18 mouse cellular contexts compared by ENCODE assay signal in the genomic region with DNA sequence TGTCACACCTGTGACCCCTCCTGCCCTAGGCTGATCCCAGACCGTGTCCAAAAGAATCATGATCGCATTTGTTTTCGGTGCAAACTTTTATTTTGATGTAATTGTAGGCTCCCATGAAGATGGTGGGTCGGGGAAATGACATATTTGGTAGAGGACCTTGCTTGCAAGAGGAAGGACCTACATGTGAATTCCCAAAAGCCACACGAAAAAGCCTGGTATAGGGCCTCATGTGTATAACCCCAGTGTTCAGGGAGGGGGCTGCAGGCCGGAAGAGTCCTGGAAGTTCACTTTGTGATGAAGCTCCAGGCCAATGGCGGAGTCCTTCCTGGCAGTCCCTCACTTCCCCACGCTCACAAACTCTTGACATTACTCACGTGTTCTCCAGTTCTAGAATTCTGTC. TPM values are rescaled to one million over a fixed set of nuclear protein-coding genes. Genes with fewer than 3 reads are reported as not detected.
"Had no signal": no experiment of that assay in that cellular context is flagged by ENCODE, and none has a peak within 500 bp of the region (broad histone marks: within the 10 kb centered on the region; RNA-seq: fewer than 3 reads in every experiment).

No protein-coding gene starts in this region.

- H3K27ac ChIP-seq: liver, embryonic 15.5 days; lung, embryonic 15.5 days; macrophage; neural tube, embryonic 12.5 days; stomach, embryonic 15.5 days; stomach, postnatal 0 days had no signal

- H3K27me3 ChIP-seq: liver, embryonic 15.5 days; lung, embryonic 15.5 days; megakaryocyte, embryonic 14.5 days; midbrain, embryonic 13.5 days; neural tube, embryonic 12.5 days; stomach, embryonic 15.5 days had no signal

- ATAC-seq: liver, postnatal 0 days; lung, postnatal 0 days; midbrain, embryonic 16.5 days had no signal

- H3K4me3 ChIP-seq: liver, embryonic 15.5 days; lung, embryonic 15.5 days; megakaryocyte, embryonic 14.5 days; midbrain, embryonic 13.5 days; neural tube, embryonic 12.5 days; stomach, embryonic 15.5 days had no signal

- H3K9me3 ChIP-seq: lung, embryonic 15.5 days; midbrain, embryonic 13.5 days; neural tube, embryonic 12.5 days; stomach, embryonic 15.5 days had no signal

- H3K36me3 ChIP-seq: liver, embryonic 15.5 days; lung, embryonic 15.5 days; midbrain, embryonic 13.5 days; neural tube, embryonic 12.5 days; stomach, embryonic 15.5 days had no signal

- H3K4me2 ChIP-seq: liver, embryonic 15.5 days; lung, embryonic 15.5 days; midbrain, embryonic 13.5 days; neural tube, embryonic 12.5 days; stomach, embryonic 15.5 days had no signal

- H3K4me1 ChIP-seq: liver, embryonic 15.5 days; lung, embryonic 15.5 days; megakaryocyte, embryonic 14.5 days; stomach, embryonic 15.5 days had no signal

- DNase-seq: liver, postnatal 0 days; lung, adult 2 months; lung, postnatal 14 days; lung, postnatal 36 days; right cerebral cortex, postnatal 14 days; thymus, adult 2 months; thymus, postnatal 25 days; thymus, postnatal 4 days had no signal

- H3K9ac ChIP-seq: liver, embryonic 15.5 days; liver, postnatal 0 days; lung, embryonic 15.5 days; midbrain, embryonic 13.5 days; neural tube, embryonic 12.5 days; stomach, embryonic 15.5 days had no signal

RNA-seq across cellular contexts. Expression of gene Dok5, which starts 7.3 kb away (rescaled TPM):
- polyA plus RNA-seq: macrophage had no signal
